Mouse (Mus musculus): ENCODE results near the gene Tagln3. TPM values are rescaled to one million over a fixed set of nuclear protein-coding genes. Genes with fewer than 3 reads are reported as not detected.

The Tagln3 gene
- not detected for polyA plus RNA-seq (2017; shearing (Covaris generic))

GRCm38 (mm10) chr16:45724061-45724741, at the start of gene Tagln3:
TSS of gene Tagln3 (minus strand) at chr16:45724608.

DNA sequence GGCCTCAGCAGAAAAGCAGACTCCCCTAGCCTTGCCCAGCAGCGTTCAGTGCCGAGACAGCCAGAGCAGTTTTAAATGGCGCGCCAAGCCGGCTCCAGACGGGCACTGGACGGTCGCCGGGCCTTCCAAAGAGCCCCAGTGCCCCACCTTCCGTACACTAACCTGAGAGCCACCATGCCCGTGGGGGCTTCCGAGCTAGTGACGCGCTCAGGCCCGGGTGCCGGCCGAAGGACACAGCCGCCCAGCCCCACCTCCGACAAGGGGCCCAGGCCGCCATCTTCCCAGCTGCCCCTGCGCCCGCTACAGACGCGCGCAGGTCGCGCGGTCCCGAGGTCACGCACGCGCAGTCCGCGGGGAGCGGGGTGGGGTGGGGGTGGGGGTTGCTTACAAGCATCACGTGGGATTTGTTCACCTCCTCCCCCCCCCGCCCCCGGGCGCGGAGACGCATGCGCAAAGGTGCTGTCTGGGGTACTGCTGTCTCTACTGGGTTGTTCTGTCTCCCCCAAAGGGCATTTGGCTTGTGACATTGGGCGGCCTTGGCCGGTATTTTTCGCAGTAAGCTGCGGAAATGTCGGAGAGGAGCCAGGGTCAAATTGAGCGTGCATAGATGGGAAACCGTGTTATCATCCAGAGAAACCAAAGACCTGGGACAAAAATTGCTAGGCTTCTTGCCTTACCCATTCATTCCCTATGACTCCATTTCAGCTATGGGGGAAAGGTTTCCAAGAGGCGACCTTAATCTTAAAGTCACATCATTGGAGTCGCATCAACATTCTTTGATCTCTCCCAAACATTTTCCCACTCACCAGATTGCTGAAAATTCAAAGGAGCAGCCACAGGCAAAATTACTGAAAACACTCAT, 18.4 kb upstream of the Tagln3 start, which contains the start of gene Abhd10:
TSS of gene Abhd10 (minus strand) at position 341 of the 862 bp plus-strand sequence.

DNA sequence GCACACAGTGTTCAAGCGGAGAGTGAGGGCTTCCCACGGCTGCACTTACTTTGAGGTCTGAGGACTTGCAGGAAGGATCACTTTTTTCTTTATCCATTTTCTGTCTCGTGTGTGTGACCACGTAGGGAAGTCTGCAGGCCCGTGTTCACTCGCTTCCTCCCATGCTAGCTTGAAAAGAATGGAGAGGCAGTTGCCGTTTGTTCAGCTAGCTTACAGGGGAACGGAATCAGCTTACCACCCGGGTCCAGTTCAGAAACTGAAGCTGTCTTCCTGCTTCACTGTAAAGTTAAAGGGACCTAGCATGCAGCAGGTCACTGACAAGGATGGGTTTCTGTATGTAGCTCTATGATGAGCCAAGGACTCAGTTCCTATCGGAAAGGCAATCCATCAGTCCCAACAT, 30.9 kb downstream of the Tagln3 start, which contains the start of gene Tmprss7:
TSS of gene Tmprss7 (minus strand) at position 101 of the 400 bp plus-strand sequence.

Other genes with a start within 250 kb of the Tagln3 start
- gene Gm609, start 231.6 kb downstream of the Tagln3 start, polyA plus RNA-seq (2017; shearing (Covaris generic)) = 0.19 TPM
- gene Gm17783, start 192.6 kb downstream of the Tagln3 start, polyA plus RNA-seq (2017; shearing (Covaris generic)) = not detected
- not detected for gene Slc9c1, start 189.3 kb downstream of the Tagln3 start, polyA plus RNA-seq (2017; shearing (Covaris generic))
- 0.11 TPM for gene Gcsam, start 114.2 kb downstream of the Tagln3 start, polyA plus RNA-seq (2017; shearing (Covaris generic))
- 0.19 TPM for gene BC016579, start 70.5 kb downstream of the Tagln3 start, polyA plus RNA-seq (2017; shearing (Covaris generic))
- not detected for gene Tmprss7, start 30.9 kb downstream of the Tagln3 start, polyA plus RNA-seq (2017; shearing (Covaris generic))
- 35.5 TPM for gene Abhd10, start 18.3 kb upstream of the Tagln3 start, polyA plus RNA-seq (2017; shearing (Covaris generic))
- gene Phldb2, start 229.0 kb upstream of the Tagln3 start, polyA plus RNA-seq (2017; shearing (Covaris generic)) = 0.39 TPM

Data from CD4-positive, CD25-positive, alpha-beta regulatory T cell (primary cell).